Mouse (Mus musculus) limb, embryonic 11.5 days (tissue): Measurements from ENCODE around the gene Icos. TPM values are rescaled to one million over a fixed set of nuclear protein-coding genes. Genes with fewer than 3 reads are reported as not detected.

Source experiments
- ATAC-seq: fragments of 200-750 bp; cut with Nextera tagmentation; 2 replicates; pipeline ENCODE4 v1.8.0; 2017; ENCODE audit warnings: low read depth; ENCODE audit not compliant: insufficient number of reproducible peaks, low FRiP score, low TSS enrichment
- DNase-seq: peaks from one replicate; pipeline ENCODE4 v3.0.0-alpha.2; 2015; ENCODE audit warnings: low spot score
- H3K27ac ChIP-seq: fragments of 300-500 bp; sonication (generic); replicated peaks from 2 replicates; pipeline ENCODE4 v1.5.1; 2014; ENCODE audit warnings: low read depth, mild to moderate bottlenecking, low read length
- H3K27me3 ChIP-seq: fragments of 300-500 bp; sonication (generic); 2 replicates; pipeline ENCODE4 v1.6.1; 2014; ENCODE audit warnings: mild to moderate bottlenecking, low read length, mixed read lengths; ENCODE audit not compliant: control insufficient read depth, insufficient read depth
- H3K36me3 ChIP-seq: fragments of 300-500 bp; sonication (generic); 2 replicates; pipeline ENCODE4 v1.6.1; 2014; ENCODE audit warnings: mild to moderate bottlenecking, low read length, moderate library complexity, mixed read lengths; ENCODE audit not compliant: control insufficient read depth, insufficient read depth
- H3K4me1 ChIP-seq: fragments of 300-500 bp; sonication (generic); 2 replicates; pipeline ENCODE4 v1.6.1; 2014; ENCODE audit warnings: low read length, mixed read lengths; ENCODE audit not compliant: control insufficient read depth, insufficient read depth
- H3K4me2 ChIP-seq: fragments of 300-500 bp; sonication (generic); 2 replicates; pipeline ENCODE4 v1.6.1; 2014; ENCODE audit warnings: low read depth, mild to moderate bottlenecking, moderate library complexity; ENCODE audit not compliant: severe bottlenecking
- H3K4me3 ChIP-seq: fragments of 300-500 bp; sonication (generic); 2 replicates; pipeline ENCODE4 v1.5.1; 2014; ENCODE audit warnings: low read depth, low read length
- H3K9ac ChIP-seq: fragments of 300-500 bp; sonication (generic); 2 replicates; pipeline ENCODE4 v1.6.1; 2014; ENCODE audit warnings: mild to moderate bottlenecking, low read length
- H3K9me3 ChIP-seq: fragments of 300-500 bp; sonication (generic); 2 replicates; pipeline ENCODE4 v1.6.1; 2016; ENCODE audit warnings: low read length; ENCODE audit not compliant: control insufficient read depth
- WGBS: fragments of 180-500 bp; shearing (Covaris S2); extraction: QIAGEN DNeasy Blood & Tissue Kit; methylation state at CpG from one replicate; pipeline ENCODE4 v1.1.7; 2014; 5-methylcytosine and 5-hydroxymethylcytosine counted together
- polyA plus RNA-seq: library from polyadenylated mRNA; unstranded; fragments of >200 nt; fragmentation: Nextera tagmentation; extraction: Ambion mirVana; gene quantifications from 2 replicates; pipeline ENCODE4 v1.2.1, GENCODE M21; 2014

Gene Icos
- polyA plus RNA-seq, 1 experiment from 2014 or later = 0.07 TPM

DNA sequence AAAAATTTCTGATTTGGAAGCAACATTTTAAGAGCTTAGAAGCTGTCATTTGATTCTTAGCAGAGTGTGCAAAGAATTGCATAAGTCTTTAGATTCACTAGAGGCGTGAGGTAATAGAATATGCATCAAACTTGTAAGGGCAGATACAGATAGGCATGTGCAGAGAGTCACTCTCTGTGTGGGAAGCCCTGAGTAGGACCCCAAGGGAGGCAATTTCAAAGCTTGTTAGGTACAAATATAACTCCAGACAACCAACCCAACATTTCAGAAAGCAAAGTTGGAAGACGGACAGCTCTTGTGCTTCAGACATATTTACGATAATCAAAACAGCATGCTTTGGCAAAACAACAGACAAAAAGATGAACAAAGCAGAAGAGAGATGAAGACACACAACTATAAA, 22.5 kb upstream of the Icos start:
- 97% methylated on average over 3 of the region's 3 CpGs for WGBS
- Histone ChIP-seq H3K27me3 (no peaks in the 10 kb centered on the region), H3K4me1 (no peaks in the 10 kb centered on the region), H3K4me2 (no peak overlapping the region), H3K4me3 (no peak overlapping the region), H3K36me3 (no peaks in the 10 kb centered on the region), H3K9ac (no peak overlapping the region), H3K9me3 (no peaks in the 10 kb centered on the region), H3K27ac (no peak overlapping the region)
- ATAC-seq (no peak), DNase-seq (no peak)

DNA sequence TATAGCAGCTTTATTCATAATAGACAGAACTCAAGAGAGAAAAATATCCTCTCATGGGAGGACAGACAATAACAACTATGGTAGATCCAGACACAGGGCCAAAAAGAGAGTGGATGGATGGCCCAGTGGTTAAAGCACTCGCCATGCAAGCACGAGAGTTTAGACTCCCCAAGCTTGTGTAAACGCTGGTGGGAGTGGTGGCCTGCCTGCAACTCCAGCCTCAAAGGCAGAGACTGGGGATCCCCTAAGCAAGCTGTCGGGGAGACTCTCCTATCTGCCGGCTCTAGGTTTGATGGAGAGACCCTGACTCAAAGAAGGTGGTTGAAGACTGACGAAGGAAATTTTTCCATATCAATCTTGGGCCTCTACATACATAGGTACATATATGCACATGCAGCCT, 21.5 kb upstream of the Icos start:
- Histone ChIP-seq H3K4me1 (no peaks in the 10 kb centered on the region), H3K36me3 (no peaks in the 10 kb centered on the region), H3K27me3 (no peaks in the 10 kb centered on the region), H3K27ac (no peak overlapping the region), H3K9ac (no peak overlapping the region), H3K9me3 (no peaks in the 10 kb centered on the region), H3K4me2 (no peak overlapping the region), H3K4me3 (no peak overlapping the region)
- 84% methylated on average over 6 of the region's 6 CpGs for WGBS
- DNase-seq (no peak), ATAC-seq (no peak)

DNA sequence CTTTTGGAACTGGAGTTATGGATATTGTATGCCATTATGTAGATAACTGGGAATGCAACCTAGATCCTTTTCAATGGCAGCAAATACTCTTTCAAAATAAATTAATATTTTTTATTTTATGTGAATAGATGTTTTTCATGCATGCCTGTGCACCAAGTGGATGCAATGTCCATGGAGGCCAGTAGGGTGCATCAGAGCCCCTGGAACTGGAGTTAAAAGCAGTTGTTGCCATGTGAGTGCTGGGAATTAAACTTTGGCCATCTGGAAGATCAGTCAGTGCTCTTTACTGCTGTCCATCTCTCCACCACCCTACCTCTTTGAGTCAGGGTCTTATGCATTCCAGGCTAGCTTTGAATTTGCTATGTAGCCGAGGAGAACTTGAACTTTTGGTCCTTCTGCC, 19.4 kb upstream of the Icos start:
- no peak overlapping the region for H3K4me3 ChIP-seq
- DNase-seq (no peak), ATAC-seq (no peak)
- no peak overlapping the region for H3K4me2 ChIP-seq
- 82% methylated on average over 1 of the region's 1 CpGs for WGBS
- H3K9ac ChIP-seq = no peak overlapping the region
- H3K4me1 ChIP-seq = no peaks in the 10 kb centered on the region
- no peaks in the 10 kb centered on the region for H3K36me3 ChIP-seq
- no peak overlapping the region for H3K27ac ChIP-seq
- no peaks in the 10 kb centered on the region for H3K9me3 ChIP-seq
- no peaks in the 10 kb centered on the region for H3K27me3 ChIP-seq

DNA sequence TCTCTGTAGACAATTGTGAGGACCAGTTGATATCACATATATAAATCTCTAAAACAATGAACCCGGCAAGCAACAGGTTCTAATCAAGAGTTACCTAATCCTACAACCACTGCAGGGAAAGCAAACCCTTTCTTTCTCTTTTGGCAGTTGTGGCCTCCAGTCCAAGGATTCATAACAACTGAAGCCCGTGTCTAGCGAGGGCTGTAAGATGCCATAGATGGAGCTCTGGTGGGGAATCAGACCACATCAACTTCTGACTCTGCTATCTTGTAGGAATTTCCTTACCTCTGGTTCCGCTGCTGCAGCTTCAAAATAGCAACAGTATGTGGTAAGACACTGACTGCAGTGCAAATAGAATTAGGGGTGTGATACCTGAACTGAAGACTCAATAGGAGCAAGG, 18.5 kb upstream of the Icos start:
- Histone ChIP-seq H3K4me1 (no peaks in the 10 kb centered on the region), H3K36me3 (no peaks in the 10 kb centered on the region), H3K4me3 (no peak overlapping the region), H3K9me3 (no peaks in the 10 kb centered on the region), H3K27me3 (no peaks in the 10 kb centered on the region), H3K4me2 (no peak overlapping the region), H3K27ac (no peak overlapping the region), H3K9ac (no peak overlapping the region)
- 89% methylated on average over 4 of the region's 4 CpGs for WGBS
- DNase-seq (no peak), ATAC-seq (no peak)

DNA sequence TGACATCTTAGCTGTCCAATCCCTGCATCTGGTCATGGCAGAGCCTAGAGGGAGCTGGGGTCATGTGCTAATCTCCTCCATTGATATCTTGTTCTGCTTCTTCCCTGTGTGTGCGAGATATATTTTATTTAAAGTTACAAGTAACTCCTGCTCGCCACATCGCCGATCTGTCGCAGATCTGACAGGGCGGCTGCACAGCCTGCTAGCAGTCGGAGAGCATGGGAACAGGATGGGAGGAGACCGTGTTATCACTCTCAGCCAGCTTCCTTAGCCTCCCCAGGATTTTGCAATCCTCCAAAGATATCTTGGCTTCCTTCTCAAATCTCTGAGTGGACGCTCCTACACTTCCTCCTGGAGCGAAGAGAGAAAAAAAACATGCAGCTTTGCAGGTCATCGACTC, 17.3 kb upstream of the Icos start:
- WGBS = 81% methylated on average over 11 of the region's 11 CpGs
- DNase-seq = no peak

DNA sequence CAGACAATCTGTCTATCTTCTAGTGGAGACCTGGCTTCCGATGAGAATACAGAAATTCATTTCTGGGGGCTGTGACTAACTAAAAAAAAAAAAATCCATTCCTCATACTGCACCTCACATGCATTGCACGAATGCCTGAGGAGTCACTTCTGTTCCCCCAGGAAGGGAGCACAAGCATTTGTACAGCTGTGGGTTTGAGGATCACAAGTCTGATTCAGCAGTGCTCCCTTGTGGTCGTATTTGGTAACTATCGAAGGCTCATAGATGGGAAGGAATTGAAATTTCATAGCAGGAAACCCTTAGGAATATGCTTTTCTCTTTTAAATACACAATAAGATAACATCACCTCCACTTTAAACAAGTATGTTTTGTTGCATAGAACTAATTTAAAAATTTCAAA, 16.6 kb upstream of the Icos start:
- WGBS = 32% methylated on average over 4 of the region's 4 CpGs
- Histone ChIP-seq H3K4me3 (no peak overlapping the region), H3K4me2 (no peak overlapping the region), H3K9me3 (no peaks in the 10 kb centered on the region), H3K36me3 (no peaks in the 10 kb centered on the region), H3K27me3 (no peaks in the 10 kb centered on the region), H3K4me1 (no peaks in the 10 kb centered on the region), H3K27ac (no peak overlapping the region), H3K9ac (no peak overlapping the region)
- ATAC-seq (no peak), DNase-seq (peak; percentile 72)

More for the DNA sequence above, 17.3 kb upstream of the Icos start:
- H3K4me1 ChIP-seq = no peaks in the 10 kb centered on the region
- H3K27me3 ChIP-seq = no peaks in the 10 kb centered on the region
- ATAC-seq = no peak
- no peak overlapping the region for H3K27ac ChIP-seq
- no peak overlapping the region for H3K9ac ChIP-seq
- H3K36me3 ChIP-seq = no peaks in the 10 kb centered on the region
- no peak overlapping the region for H3K4me2 ChIP-seq
- no peaks in the 10 kb centered on the region for H3K9me3 ChIP-seq
- H3K4me3 ChIP-seq = no peak overlapping the region

DNA sequence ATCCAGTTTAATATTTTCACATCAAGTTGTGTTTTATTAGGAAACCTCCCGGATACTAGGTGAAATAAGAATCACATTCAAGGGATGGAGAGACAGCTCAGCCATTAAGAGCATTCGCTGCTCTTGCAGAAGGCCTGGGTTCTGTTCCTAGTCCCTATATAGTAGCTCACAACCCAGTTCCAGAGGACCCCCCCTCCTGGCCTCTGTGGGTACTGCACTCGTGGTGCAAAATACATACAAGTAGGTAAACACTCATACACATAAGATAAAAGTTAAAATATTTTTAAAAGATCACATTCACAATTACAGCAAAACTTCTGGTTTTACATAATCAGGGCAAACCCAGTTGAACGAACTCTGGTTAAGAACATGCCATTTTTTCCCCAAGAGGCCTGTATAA, 15.6 kb upstream of the Icos start:
- ATAC-seq (no peak), DNase-seq (no peak)
- H3K4me3 ChIP-seq = no peak overlapping the region
- no peaks in the 10 kb centered on the region for H3K4me1 ChIP-seq
- no peak overlapping the region for H3K4me2 ChIP-seq
- H3K9me3 ChIP-seq = no peaks in the 10 kb centered on the region
- H3K27me3 ChIP-seq = no peaks in the 10 kb centered on the region
- H3K36me3 ChIP-seq = no peaks in the 10 kb centered on the region
- H3K27ac ChIP-seq = no peak overlapping the region
- no peak overlapping the region for H3K9ac ChIP-seq
- 87% methylated on average over 4 of the region's 4 CpGs for WGBS

DNA sequence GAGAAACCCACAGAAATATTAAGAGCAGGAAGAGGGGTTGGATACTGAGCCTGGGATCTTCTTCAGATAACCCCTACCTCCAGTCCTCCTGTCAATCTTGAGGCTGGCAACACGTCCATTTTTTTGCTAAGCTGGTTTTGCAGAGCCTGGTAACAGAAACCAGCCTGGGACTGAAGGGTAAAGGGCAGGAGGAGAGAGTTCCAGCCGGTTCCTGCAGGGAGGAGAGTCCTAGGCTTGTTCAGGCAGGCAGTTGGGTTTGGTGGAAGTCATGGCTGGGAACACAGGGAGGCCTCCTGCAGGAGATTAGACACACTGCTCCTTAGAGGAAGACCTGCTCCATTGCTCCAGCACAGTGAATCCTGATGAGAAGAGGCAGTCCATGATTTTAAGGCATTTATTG, 10.2 kb upstream of the Icos start:
- DNase-seq (no peak), ATAC-seq (no peak)
- H3K36me3 ChIP-seq = no peaks in the 10 kb centered on the region
- no peak overlapping the region for H3K4me2 ChIP-seq
- H3K4me3 ChIP-seq = no peak overlapping the region
- no peak overlapping the region for H3K9ac ChIP-seq
- no peak overlapping the region for H3K27ac ChIP-seq
- 55% methylated on average over 2 of the region's 2 CpGs for WGBS
- H3K27me3 ChIP-seq = no peaks in the 10 kb centered on the region
- H3K4me1 ChIP-seq = no peaks in the 10 kb centered on the region
- H3K9me3 ChIP-seq = no peaks in the 10 kb centered on the region

DNA sequence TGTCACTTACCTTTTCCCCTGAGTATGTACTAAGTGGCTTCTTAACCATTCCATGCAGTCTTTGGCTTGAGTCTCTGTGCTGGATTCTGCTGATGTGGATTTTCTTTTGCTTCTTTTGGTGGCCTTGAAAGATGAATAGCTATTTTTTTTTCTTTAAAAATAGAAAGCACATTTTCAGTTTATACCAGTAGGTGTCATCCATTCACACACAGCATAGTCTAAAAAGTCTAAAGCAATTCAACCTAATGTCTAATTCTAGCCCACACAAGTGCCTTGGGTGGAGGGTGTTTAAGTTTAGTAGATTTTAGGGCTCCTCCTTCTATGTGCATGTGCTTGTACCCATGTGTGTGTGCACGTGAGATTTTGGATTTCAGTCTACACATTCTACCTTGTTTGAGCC, 6.9 kb upstream of the Icos start:
- H3K27ac ChIP-seq = no peak overlapping the region
- WGBS = 80% methylated on average over 1 of the region's 1 CpGs
- H3K9ac ChIP-seq = no peak overlapping the region
- DNase-seq (no peak), ATAC-seq (no peak)
- H3K9me3 ChIP-seq = no peaks in the 10 kb centered on the region
- H3K27me3 ChIP-seq = no peaks in the 10 kb centered on the region
- H3K4me3 ChIP-seq = no peak overlapping the region
- H3K4me1 ChIP-seq = no peaks in the 10 kb centered on the region
- no peak overlapping the region for H3K4me2 ChIP-seq
- H3K36me3 ChIP-seq = no peaks in the 10 kb centered on the region
